Mouse (Mus musculus) retina, postnatal 7 days (tissue): ENCODE data around the gene Ubald2.
"Not testable (repeated sequence)": the region's sequence is repeated elsewhere in the genome, so short reads cannot be mapped to it uniquely, and the experiment has no call there.

ENCODE experiments used
- DNase-seq: peaks from one replicate; pipeline ENCODE4 v3.0.0-alpha.2; 2012; ENCODE audit warnings: low read depth, low spot score

Ubald2 gene

DNA sequence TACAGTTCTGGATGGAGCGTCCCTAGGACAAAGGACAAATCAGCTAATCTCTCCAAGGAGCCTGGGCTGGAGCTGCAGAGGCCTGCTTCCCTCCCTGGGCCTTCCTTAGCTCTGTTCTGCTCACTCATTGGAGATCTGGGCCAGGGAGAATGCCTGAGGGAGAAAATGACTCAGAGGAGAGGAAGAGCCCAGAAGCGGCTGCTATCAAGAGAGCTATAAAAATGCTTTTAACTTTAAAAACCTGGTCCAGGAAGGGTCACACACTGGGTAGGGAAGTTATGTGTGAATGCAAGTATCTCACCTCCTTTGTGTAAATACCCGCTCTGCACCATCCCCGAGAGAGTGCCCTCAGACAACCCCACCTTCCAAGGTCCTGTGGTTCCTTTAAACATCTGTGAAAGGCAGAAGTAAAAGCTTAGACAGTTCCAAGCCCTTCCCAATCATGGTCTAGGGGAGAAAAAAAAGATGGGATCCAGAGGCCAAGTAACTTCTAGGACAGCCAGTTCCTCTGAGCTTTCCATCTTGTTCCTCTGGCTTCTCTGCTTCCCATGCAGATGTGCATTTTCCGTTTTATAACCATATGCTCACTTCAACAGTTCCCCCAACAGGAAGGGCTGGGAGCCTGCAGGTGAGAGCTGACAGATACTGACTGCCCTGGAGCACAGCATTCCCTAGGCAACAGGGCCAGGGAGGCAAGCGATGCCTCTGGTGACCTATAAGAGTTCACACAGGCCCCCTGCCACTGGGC is 17.5 kb upstream of the Ubald2 start:
- DNase-seq: no peak

- DNase-seq: no peak
Observed at GRCm38 (mm10) chr11:116417054-116417453, 16.8 kb upstream of the Ubald2 start.

DNA sequence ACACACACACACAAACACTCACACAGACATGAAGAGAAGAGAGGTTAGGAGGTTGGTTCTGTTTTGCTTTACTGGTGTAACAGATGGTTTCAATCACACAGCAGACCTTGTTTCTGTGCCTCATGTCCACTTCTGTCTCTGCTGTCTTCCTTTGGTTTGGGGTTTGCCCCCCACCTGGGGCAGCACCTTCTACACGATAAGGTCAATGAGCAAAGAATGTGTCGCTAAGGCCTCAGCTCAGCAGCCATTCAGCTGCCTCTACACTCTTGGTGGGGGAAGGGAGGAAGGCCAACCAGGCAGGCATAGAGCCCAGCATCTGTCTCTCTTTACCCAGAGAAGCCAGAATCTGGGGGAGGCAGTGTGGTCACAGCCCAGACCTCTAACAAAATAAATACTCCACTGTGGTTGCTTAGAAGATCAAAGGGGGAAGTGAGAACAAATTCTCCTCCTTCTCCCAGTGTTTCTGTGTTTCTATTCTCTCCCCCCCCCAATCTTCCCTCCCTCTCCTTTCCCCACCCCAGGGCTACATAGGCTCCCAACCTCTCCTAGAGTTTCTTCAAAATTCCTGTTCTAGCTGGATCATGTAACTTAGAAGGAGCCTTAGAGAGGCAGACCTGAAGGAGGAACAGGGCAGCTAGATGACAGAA is 15.6 kb upstream of the Ubald2 start:
- DNase-seq: no peak

GRCm38 (mm10) chr11:116418841-116419462 is 14.9 kb upstream of the Ubald2 start:
- DNase-seq: no peak

- DNase-seq: no peak
Observed at GRCm38 (mm10) chr11:116421102-116421501, 12.8 kb upstream of the Ubald2 start.

DNA sequence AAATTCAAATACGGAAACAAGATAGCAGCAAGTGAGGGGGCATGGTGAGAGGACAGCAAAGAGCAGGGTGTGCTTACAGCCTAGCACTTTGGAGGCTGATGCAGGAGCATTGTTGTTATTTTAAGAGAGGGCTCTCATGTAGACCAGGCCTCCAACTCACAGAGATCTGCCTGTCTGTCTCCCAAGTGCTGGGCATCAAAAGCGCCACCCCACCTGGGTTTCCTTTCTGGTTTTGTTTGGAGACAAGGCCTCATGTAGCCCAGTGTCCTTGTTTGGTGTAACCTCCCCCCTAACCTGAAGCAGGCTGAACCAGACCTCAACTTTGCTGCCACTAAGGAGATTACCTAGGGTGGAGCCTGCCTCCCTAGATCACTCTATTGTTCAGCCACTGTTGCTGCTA is 11.3 kb upstream of the Ubald2 start:
- no peak for DNase-seq

GRCm38 (mm10) chr11:116423214-116423613 is 10.7 kb upstream of the Ubald2 start:
- no peak for DNase-seq

- no peak for DNase-seq
Observed at GRCm38 (mm10) chr11:116423782-116424620, 9.9 kb upstream of the Ubald2 start.

- DNase-seq: no peak
Observed at GRCm38 (mm10) chr11:116424621-116425407, 9.1 kb upstream of the Ubald2 start.

- DNase-seq: not testable (repeated sequence)
Observed at GRCm38 (mm10) chr11:116426328-116426727, 7.6 kb upstream of the Ubald2 start.

- DNase-seq: no peak
Observed at GRCm38 (mm10) chr11:116426852-116427575, 6.9 kb upstream of the Ubald2 start.

DNA sequence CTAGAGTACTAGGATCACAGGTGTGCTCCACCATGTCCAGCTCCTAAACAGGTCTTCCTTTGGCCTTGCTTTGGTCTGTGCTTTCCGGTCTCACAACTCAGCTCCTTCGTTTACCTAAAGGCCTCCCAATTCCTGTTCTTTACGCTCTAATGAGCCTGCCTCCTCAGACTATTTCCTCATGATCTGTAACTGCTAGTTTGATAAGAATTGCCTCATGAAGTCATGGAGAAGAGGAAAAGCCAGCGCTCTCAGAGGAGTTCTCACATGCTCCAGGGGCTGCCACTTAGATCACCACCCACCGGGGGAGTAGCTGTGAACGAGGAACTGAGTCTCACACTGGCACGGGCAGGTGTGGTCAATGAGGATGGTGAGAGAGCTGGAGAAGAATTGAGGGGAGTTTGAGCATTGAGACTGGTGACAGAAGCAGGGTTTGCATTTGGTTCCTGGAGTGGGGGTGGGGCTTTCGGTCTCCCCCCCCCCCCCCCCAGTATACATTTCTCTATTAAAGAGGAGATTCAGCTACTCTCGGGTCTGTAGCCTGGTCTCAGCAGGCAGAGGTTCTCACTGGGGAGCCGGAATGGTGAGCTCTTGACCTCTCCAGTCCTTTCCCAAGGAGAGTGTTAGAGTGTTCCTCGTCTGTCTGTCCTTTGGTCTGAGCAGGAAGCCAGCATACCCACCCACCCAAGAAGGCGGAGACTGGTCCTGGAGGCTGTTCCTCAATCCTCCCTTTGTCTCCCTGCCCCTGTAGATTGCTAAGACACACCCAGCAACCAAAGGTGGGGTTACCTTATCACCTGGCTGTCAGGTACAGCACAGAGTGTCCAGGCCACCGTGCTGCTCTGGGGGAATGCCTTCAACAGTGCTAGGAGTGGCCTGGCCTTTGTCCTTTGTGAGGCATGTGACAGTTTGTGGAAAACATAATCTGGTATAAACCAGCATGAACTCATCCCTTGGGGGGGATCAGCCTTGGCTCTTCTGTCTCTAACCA is 4.7 kb upstream of the Ubald2 start:
- no peak for DNase-seq

- DNase-seq: no peak
Observed at GRCm38 (mm10) chr11:116429862-116430613, 3.9 kb upstream of the Ubald2 start.

DNA sequence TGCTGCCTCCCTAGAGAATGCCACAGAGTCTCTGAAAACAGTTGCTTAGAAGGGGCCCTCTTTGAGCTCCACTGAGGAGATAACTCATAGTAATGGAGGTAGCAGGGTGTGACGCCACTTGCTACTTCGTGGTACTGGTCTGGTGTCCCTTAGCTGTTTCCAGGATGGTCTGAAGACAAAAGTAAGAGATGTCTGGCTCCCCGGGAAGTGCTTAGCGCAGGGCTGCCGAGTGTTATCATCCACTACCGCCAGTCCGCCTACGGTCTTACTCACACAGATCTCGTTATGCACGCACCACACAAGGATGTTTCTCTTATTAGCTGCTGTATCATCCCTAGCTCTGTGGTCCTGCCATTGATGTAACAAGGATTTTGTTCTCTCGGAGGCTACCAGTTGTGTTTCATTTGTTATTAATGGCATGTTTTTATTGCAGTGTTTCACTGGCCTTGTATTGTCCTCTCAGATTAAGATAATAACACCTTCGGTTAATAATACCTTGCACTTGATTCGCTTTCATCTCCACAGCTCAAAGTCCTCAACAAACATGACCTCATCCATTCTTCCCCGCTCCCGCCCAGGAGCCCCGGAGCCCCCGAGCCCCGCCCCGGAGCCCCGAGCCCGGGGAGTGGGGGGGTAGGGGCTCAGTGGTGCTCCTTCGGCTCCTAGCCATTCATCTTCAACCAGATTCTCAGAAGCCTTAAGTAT is 3.0 kb upstream of the Ubald2 start:
- no peak for DNase-seq

DNA sequence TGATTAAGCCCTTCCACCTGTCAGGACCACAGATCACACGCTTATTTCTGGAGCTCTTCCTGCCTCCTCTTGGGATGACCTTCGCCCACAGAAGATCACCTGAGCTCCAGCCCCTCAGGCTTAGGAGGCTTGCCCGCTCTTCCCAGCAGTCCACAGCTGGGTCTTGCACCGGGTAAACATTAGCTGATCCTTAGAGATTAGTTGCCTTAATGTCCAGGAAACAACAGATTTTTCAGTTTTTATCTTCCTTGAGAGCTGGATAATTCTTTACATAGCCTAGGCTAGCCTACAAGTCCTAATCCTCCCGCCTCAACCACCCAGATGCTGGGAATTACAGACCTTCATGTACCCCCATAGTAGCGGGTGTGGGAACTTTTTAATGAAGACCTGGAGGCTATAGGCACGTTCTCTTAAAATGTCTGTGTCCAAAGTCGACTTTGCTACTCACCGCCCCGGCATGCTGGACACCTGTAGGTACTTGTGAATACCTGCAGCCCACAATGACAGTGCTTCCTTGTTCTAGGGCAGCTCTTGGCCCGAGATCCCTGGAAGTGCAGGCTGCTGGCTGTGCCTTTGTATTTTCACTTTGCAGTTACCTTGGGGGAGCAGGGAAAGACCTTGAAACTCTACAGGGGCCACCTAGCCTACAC is 2.3 kb upstream of the Ubald2 start:
- DNase-seq: no peak

GRCm38 (mm10) chr11:116432127-116432526 is 1.8 kb upstream of the Ubald2 start:
- DNase-seq: no peak

- no peak for DNase-seq
Observed at GRCm38 (mm10) chr11:116432593-116433355, 1.1 kb upstream of the Ubald2 start.
